Mouse (Mus musculus) lung, postnatal 10 days (tissue): ENCODE measurements around the gene Gemin7.

ENCODE experiments used
- DNase-seq: peaks from one replicate; pipeline ENCODE4 v3.0.0; 2021

Gene Gemin7

GRCm38 (mm10) chr7:19543584-19543983 lies 33.8 kb downstream of the Gemin7 start:
- DNase-seq, result peak; percentile 35

GRCm38 (mm10) chr7:19542155-19542691 lies 35.2 kb downstream of the Gemin7 start:
- DNase-seq, result no peak

GRCm38 (mm10) chr7:19541681-19542154 lies 35.7 kb downstream of the Gemin7 start:
- DNase-seq, result no peak

GRCm38 (mm10) chr7:19540771-19541566 lies 36.4 kb downstream of the Gemin7 start:
- peak; percentile 40 for DNase-seq

- DNase-seq, result no peak
Observed at GRCm38 (mm10) chr7:19534676-19535075, 42.7 kb downstream of the Gemin7 start.

- no peak for DNase-seq
Observed at GRCm38 (mm10) chr7:19532240-19532639, 45.2 kb downstream of the Gemin7 start.

GRCm38 (mm10) chr7:19531077-19531476 lies 46.3 kb downstream of the Gemin7 start:
- peak; percentile 45 for DNase-seq

- DNase-seq, result no peak
Observed at GRCm38 (mm10) chr7:19525105-19525481, 52.3 kb downstream of the Gemin7 start.

- no peak for DNase-seq
Observed at GRCm38 (mm10) chr7:19524420-19525104, 52.8 kb downstream of the Gemin7 start.

- DNase-seq, result peak; percentile 77
Observed at GRCm38 (mm10) chr7:19523757-19524419, 53.5 kb downstream of the Gemin7 start.

GRCm38 (mm10) chr7:19523017-19523756 lies 54.2 kb downstream of the Gemin7 start:
- no peak for DNase-seq

- no peak for DNase-seq
Observed at GRCm38 (mm10) chr7:19520032-19520431, 57.4 kb downstream of the Gemin7 start.

GRCm38 (mm10) chr7:19517652-19518365 lies 59.6 kb downstream of the Gemin7 start, which contains the start of gene Nkpd1:
Nkpd1 (plus strand) TSS chr7:19517838.
- peak; percentile 52 for DNase-seq
